ENCODE assay signal across 8 mouse cellular contexts in genomic region chr17:23192453-23193379, GRCm38 (mm10). TPM values are rescaled to one million over a fixed set of nuclear protein-coding genes. Genes with fewer than 3 reads are reported as not detected.
DNase-seq lines count a peak whose midpoint lies in the region; ATAC-seq lines count a peak whose summit lies in the region.

TSS of gene Zfp40 (minus strand) at chr17:23193252.

- 3% methylated on average over 27 of the region's 27 CpGs for WGBS in heart, embryonic 13.5 days
- 4% methylated on average over 27 of the region's 27 CpGs for WGBS in liver, embryonic 12.5 days (ENCODE audit: insufficient replicate concordance)
- 3% methylated on average over 27 of the region's 27 CpGs for WGBS in stomach, embryonic 15.5 days

- peak within 1 kb of the TSS; percentile 80 for H3K4me2 ChIP-seq in heart, embryonic 13.5 days
- H3K4me2 ChIP-seq in liver, embryonic 12.5 days: peak within 1 kb of the TSS; percentile 79
- peak within 1 kb of the TSS; percentile 77 for H3K4me2 ChIP-seq in stomach, embryonic 15.5 days

- H3K27ac ChIP-seq in brown adipose tissue, adult 24 weeks (replicated peaks; ENCODE audit: low read depth, low read length): peak within 1 kb of the TSS; percentile 35; the same call in 1 of the 2 replicates
- peak within 1 kb of the TSS; percentile 75 for H3K27ac ChIP-seq in heart, embryonic 13.5 days (replicated peaks)
- peak within 1 kb of the TSS; percentile 75; the same call in 1 of the 2 replicates for H3K27ac ChIP-seq in liver, embryonic 12.5 days
- peak within 1 kb of the TSS; percentile 80 for H3K27ac ChIP-seq in stomach, embryonic 15.5 days

- peak; percentile 95 for DNase-seq in CD4-positive, CD25-positive, alpha-beta regulatory T cell, adult 2 months (ENCODE audit: low read depth, low spot score)
- peak; percentile 46 for DNase-seq in fat pad, adult 2 months (ENCODE audit: extremely low read depth, low read depth, low spot score)
- DNase-seq in kidney, postnatal 10 days: peak; percentile 96
- DNase-seq in natural killer cell, adult 2 months (ENCODE audit: low spot score in 2 of 2): peak; percentile 72 to 76

- no peaks in the 10 kb centered on the region for H3K9me3 ChIP-seq in heart, embryonic 13.5 days
- H3K9me3 ChIP-seq in liver, embryonic 12.5 days (replicated peaks): no peaks in the 10 kb centered on the region
- no peaks in the 10 kb centered on the region for H3K9me3 ChIP-seq in stomach, embryonic 15.5 days

- H3K27me3 ChIP-seq in heart, embryonic 13.5 days (replicated peaks): no peaks in the 10 kb centered on the region
- H3K27me3 ChIP-seq in liver, embryonic 12.5 days (replicated peaks): no peaks in the 10 kb centered on the region
- no peaks in the 10 kb centered on the region for H3K27me3 ChIP-seq in stomach, embryonic 15.5 days (replicated peaks)

- peak; percentile 96 for ATAC-seq in heart, embryonic 13.5 days (ENCODE audit: extremely low read depth, insufficient number of reproducible peaks, low FRiP score, low TSS enrichment)
- peak; percentile 99 for ATAC-seq in liver, embryonic 12.5 days
- ATAC-seq in stomach, embryonic 15.5 days (ENCODE audit: insufficient read depth, low FRiP score, low read depth): peak; percentile 100

- peak within 1 kb of the TSS; percentile 84 for H3K9ac ChIP-seq in heart, embryonic 13.5 days
- H3K9ac ChIP-seq in liver, embryonic 12.5 days: peak within 1 kb of the TSS; percentile 73
- H3K9ac ChIP-seq in stomach, embryonic 15.5 days: peak within 1 kb of the TSS; percentile 44

- peak within 1 kb of the TSS; percentile 94 for H3K4me3 ChIP-seq in brown adipose tissue, adult 24 weeks (ENCODE audit: insufficient read depth, low read depth, low read length)
- H3K4me3 ChIP-seq in heart, embryonic 13.5 days: peak within 1 kb of the TSS; percentile 71
- peak within 1 kb of the TSS; percentile 71 for H3K4me3 ChIP-seq in liver, embryonic 12.5 days
- peak within 1 kb of the TSS; percentile 75 for H3K4me3 ChIP-seq in stomach, embryonic 15.5 days (replicated peaks)

- H3K36me3 ChIP-seq in heart, embryonic 13.5 days: peaks cover 14% of the 10 kb centered on the region
- no peaks in the 10 kb centered on the region for H3K36me3 ChIP-seq in liver, embryonic 12.5 days
- no peaks in the 10 kb centered on the region for H3K36me3 ChIP-seq in stomach, embryonic 15.5 days

- H3K4me1 ChIP-seq in brown adipose tissue, adult 24 weeks (ENCODE audit: control insufficient read depth, insufficient read depth, insufficient read length, low read length): no peaks in the 10 kb centered on the region
- H3K4me1 ChIP-seq in heart, embryonic 13.5 days: peaks cover 10% of the 10 kb centered on the region
- H3K4me1 ChIP-seq in liver, embryonic 12.5 days: peaks cover 12% of the 10 kb centered on the region
- H3K4me1 ChIP-seq in stomach, embryonic 15.5 days: 0 out of 2 replicates have a peak, but pooled peaks cover 3% of the 10 kb centered on the region

RNA-seq across cellular contexts. Expression of gene Zfp40, which starts in this region (rescaled TPM):
- 4.4 and 5.8 TPM in 2 replicates for polyA plus RNA-seq in brown adipose tissue, adult 24 weeks (2012; ENCODE audit: insufficient read depth, insufficient read length, missing spikeins)
- 7.6 TPM in 2 replicates for polyA plus RNA-seq in heart, embryonic 13.5 days (2015; fragmentation: Nextera tagmentation; extraction: Ambion mirVana)
- 2.5 and 2.8 TPM in 2 replicates for polyA plus RNA-seq in liver, embryonic 12.5 days (2016; fragmentation: Nextera tagmentation; extraction: Ambion mirVana)
- polyA plus RNA-seq in stomach, embryonic 15.5 days (2015; fragmentation: Nextera tagmentation; extraction: Ambion mirVana): 9.7 and 10.3 TPM in 2 replicates

Comparison
In these comparisons a context has a peak if more than half of its experiments do, and no peak if none do; other contexts are left out.
1. Peak in every context shown above with its lines: DNase-seq, ATAC-seq, H3K4me3 ChIP-seq and H3K27ac ChIP-seq.
2. DNase-seq: peak in every context shown above with its lines; median percentile 96 in kidney, postnatal 10 days; 95 in CD4-positive, CD25-positive, alpha-beta regulatory T cell, adult 2 months; 74 in natural killer cell, adult 2 months; 46 in fat pad, adult 2 months.